30 mouse cellular contexts compared by ENCODE assay signal in genomic region chr1:91469888-91470419, GRCm38 (mm10).
"Had no signal": no experiment of that assay in that cellular context is flagged by ENCODE, and none has a peak within 500 bp of the region (broad histone marks: within the 10 kb centered on the region; RNA-seq: fewer than 3 reads in every experiment).

No protein-coding gene starts in this region.

- H3K27ac ChIP-seq: heart, embryonic 13.5 days; heart, embryonic 15.5 days; hindbrain, embryonic 10.5 days; hindbrain, embryonic 12.5 days; hindbrain, embryonic 13.5 days; hindbrain, embryonic 14.5 days; hindbrain, embryonic 15.5 days; hindbrain, postnatal 0 days; intestine, embryonic 15.5 days; kidney, embryonic 15.5 days; kidney, postnatal 0 days; layer of hippocampus, adult 2 months; left cerebral cortex, adult 2 months had no signal

- DNase-seq: heart, postnatal 10 days; heart, postnatal 14 days; heart, postnatal 36 days; heart, postnatal 4 days; kidney, adult 11 months; kidney, adult 18-20 months; kidney, adult 2 months; kidney, adult 8-10 months; kidney, adult 9 months; kidney, postnatal 10 days; kidney, postnatal 14 days; kidney, postnatal 25 days; kidney, postnatal 36 days; kidney, postnatal 4 days; layer of hippocampus, adult 9-11 months; layer of hippocampus, postnatal 36 days had no signal

- H3K36me3 ChIP-seq: heart, embryonic 12.5 days; heart, embryonic 13.5 days; heart, embryonic 15.5 days; hindbrain, embryonic 10.5 days; hindbrain, embryonic 12.5 days; hindbrain, embryonic 13.5 days; hindbrain, embryonic 15.5 days; intestine, embryonic 15.5 days; kidney, embryonic 15.5 days had no signal

- H3K9me3 ChIP-seq: heart, embryonic 13.5 days; heart, embryonic 15.5 days; hindbrain, embryonic 10.5 days; hindbrain, embryonic 12.5 days; hindbrain, embryonic 13.5 days; hindbrain, embryonic 15.5 days; intestine, embryonic 15.5 days; kidney, embryonic 15.5 days had no signal

- H3K4me2 ChIP-seq: heart, embryonic 12.5 days; heart, embryonic 13.5 days; heart, embryonic 15.5 days; hindbrain, embryonic 12.5 days; hindbrain, embryonic 13.5 days; hindbrain, embryonic 14.5 days; hindbrain, embryonic 15.5 days; intestine, embryonic 15.5 days; kidney, embryonic 15.5 days had no signal

- H3K27me3 ChIP-seq: heart, embryonic 12.5 days; heart, embryonic 13.5 days; heart, embryonic 15.5 days; hindbrain, embryonic 12.5 days; hindbrain, embryonic 13.5 days; hindbrain, embryonic 15.5 days; intestine, embryonic 15.5 days; kidney, embryonic 15.5 days had no signal

- H3K4me3 ChIP-seq: heart, embryonic 12.5 days; heart, embryonic 13.5 days; heart, embryonic 15.5 days; hindbrain, embryonic 10.5 days; hindbrain, embryonic 12.5 days; hindbrain, embryonic 13.5 days; hindbrain, embryonic 15.5 days; intestine, embryonic 15.5 days; kidney, embryonic 15.5 days; layer of hippocampus, adult 2 months; left cerebral cortex, adult 2 months had no signal

- H3K9ac ChIP-seq: heart, embryonic 12.5 days; heart, embryonic 13.5 days; heart, embryonic 15.5 days; hindbrain, embryonic 12.5 days; hindbrain, embryonic 13.5 days; hindbrain, embryonic 14.5 days; hindbrain, embryonic 15.5 days; intestine, embryonic 15.5 days; kidney, embryonic 15.5 days had no signal

- H3K4me1 ChIP-seq: hindbrain, embryonic 12.5 days; hindbrain, embryonic 13.5 days; hindbrain, embryonic 15.5 days; intestine, embryonic 15.5 days had no signal
